Mouse (Mus musculus) embryo, embryonic 11.5 days (tissue): Measurements from ENCODE around the gene Stom.

Experiments used
- DNase-seq: peaks from one replicate; pipeline ENCODE4 v3.0.0-alpha.2; 2012; ENCODE audit warnings: low read depth, low spot score

Stom gene

GRCm38 (mm10) chr2:35272881-35273280 lies 63.9 kb downstream of the Stom start:
- no peak for DNase-seq

GRCm38 (mm10) chr2:35271817-35272216 lies 65.0 kb downstream of the Stom start:
- no peak for DNase-seq

DNA sequence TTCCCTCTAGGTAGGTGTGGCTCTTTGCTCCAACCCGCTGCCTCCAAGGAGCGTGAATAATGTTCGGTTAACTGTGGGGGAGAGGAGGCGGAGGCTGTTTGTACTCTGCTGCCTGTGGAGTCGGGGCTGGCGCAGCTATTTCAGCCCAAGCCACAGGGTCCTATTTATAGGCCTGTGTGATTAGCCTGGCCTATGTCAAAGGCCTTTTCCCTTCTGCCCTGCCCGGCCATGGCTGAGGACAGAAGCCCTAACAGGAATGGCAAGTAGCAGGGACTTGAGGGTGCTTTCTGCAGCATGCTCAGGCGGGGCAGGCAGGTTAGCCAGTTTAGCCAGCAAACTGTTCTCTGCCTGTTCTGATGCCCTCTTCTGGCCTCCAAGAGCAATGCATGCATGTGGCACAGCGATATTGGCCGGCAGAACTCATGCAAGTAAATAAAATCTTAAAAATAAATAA lies 66.2 kb downstream of the Stom start:
- no peak for DNase-seq

- DNase-seq: no peak
These were observed 67.0 kb downstream of the Stom start for GRCm38 (mm10) chr2:35269716-35270260.

GRCm38 (mm10) chr2:35269136-35269535 lies 67.6 kb downstream of the Stom start:
- DNase-seq: no peak

- DNase-seq: no peak
These were observed 68.8 kb downstream of the Stom start for GRCm38 (mm10) chr2:35267876-35268566.

- no peak for DNase-seq
These were observed 69.5 kb downstream of the Stom start for GRCm38 (mm10) chr2:35267156-35267875.

- DNase-seq: no peak
These were observed 70.4 kb downstream of the Stom start for GRCm38 (mm10) chr2:35266251-35266905.

DNA sequence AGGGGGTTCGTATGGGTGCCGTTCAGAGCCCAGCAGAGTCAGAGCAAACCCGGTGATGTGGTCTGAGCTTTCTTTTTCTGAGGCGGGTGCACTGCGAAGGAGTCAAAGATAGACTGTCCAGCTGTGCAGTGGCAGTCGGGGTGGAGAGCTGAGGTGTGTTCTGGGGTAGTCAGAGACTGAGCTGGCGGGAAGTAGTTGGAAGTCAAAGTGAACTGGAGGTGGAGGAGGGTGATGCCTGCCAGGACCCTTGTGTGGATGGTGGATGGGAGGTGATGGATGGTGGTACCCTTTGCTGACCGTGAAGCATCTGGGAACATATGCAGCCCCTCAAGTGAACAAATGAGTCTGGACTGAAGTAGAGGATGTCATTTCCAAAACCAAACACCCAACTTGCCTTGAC lies 71.0 kb downstream of the Stom start:
- DNase-seq: no peak

DNA sequence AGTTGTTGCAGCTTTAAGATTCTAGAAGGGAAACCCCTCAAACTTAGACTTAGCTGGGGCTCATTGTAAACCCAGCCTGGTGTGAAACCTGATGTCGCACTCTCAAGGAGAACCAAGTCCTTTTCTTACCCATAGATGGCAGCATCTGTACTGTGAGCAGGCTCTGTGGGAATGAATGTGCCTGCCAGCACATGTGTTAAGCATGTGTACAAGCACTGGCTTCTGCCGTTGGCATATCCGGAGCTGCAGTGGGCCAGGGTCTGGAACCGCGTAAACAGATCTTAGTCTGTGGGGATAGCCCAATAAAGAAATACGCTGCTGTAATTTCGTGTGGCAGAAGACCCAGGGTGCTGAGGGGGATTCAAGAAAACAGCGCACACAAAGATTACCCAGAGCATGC lies 71.5 kb downstream of the Stom start:
- peak; percentile 61 for DNase-seq

DNA sequence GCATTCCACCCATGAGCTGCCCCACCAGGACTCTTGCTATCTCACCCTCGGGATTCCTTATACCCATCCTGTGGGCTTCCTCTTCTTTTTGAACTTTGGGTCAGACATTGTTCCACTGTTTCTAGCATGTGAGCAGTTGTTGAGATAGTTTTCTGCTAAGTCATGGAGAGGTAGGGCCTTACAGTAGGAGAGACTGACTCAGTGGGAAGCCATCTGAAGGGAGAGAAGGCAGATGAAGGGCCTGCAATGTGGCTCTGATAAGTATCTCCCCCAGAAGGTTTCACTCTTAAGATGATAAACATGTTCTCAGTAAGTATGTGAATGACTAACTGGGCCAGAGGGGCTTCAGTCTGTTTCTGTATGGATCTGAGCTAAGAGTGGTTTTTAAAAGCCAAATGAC lies 72.7 kb downstream of the Stom start:
- no peak for DNase-seq
